Mouse (Mus musculus) olfactory bulb, adult 2 months (tissue): ENCODE data around the gene Il12b.

Experiments
- CTCF ChIP-seq: fragments of 200-500 bp; IDR thresholded peaks from 2 replicates; pipeline ENCODE4 v1.5.1; 2012; ENCODE audit warnings: low read depth, mild to moderate bottlenecking, low read length, moderate library complexity; ENCODE audit not compliant: insufficient read depth
- POLR2A ChIP-seq: fragments of 200-500 bp; IDR thresholded peaks from 2 replicates; pipeline ENCODE4 v1.6.1; 2012; ENCODE audit warnings: mild to moderate bottlenecking, low read depth, low read length, moderate library complexity; ENCODE audit not compliant: insufficient read depth

DNA sequence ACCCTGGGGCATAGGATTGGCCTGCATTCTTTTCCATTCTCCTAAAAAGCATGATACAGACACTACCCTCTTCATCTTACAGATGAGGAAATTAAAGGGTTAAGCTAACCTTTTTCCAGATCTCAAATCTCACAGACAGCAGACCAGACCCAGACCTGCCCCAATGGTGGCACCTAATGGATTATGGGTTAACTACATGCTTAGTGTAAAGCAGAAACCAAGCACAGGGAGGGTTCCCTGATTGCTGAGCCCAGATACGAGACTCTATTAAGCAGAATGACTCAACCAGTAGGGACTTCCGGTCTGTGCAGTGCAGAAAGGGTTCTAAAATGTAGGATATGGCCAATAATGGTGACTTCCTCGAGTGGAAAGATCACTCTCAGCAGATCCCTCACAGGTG, 10.6 kb downstream of the Il12b start:
- TF ChIP-seq POLR2A (no peak), CTCF (no peak)
